In genomic region chr5:74703741-74704459, GRCm38 (mm10) we compare ENCODE assay signal across 8 mouse cellular contexts. TPM values are rescaled to one million over a fixed set of nuclear protein-coding genes. Genes with fewer than 3 reads are reported as not detected.
DNase-seq lines count a peak whose midpoint lies in the region; ATAC-seq and TF ChIP-seq lines count a peak whose summit lies in the region.

No protein-coding gene starts in this region.

- no peaks in the 10 kb centered on the region for H3K9me3 ChIP-seq in heart, postnatal 0 days (replicated peaks; ENCODE audit: control insufficient read depth, low read length)

- H3K27me3 ChIP-seq in heart, postnatal 0 days (ENCODE audit: control insufficient read depth, insufficient read depth, low read length): no peaks in the 10 kb centered on the region; the same call in 1 of the 2 replicates

- no peaks in the 10 kb centered on the region for H3K36me3 ChIP-seq in heart, postnatal 0 days (replicated peaks; ENCODE audit: control insufficient read depth, insufficient read depth, low read length)

- peak overlapping the region; percentile 97 for H3K27ac ChIP-seq in brown adipose tissue, adult 24 weeks (replicated peaks; ENCODE audit: low read depth, low read length)
- H3K27ac ChIP-seq in heart, postnatal 0 days (ENCODE audit: low read depth): peak overlapping the region; percentile 56

- no peak for TF ChIP-seq EP300 in heart, postnatal 0 days (IDR thresholded peaks at IDR 0.05; ENCODE audit: low read depth)

- peak; percentile 7 for DNase-seq in lung, postnatal 36 days
- no peak for DNase-seq in lung, postnatal 10 days
- peak; percentile 49 for DNase-seq in heart, postnatal 0 days (ENCODE audit: low spot score)
- peak; percentile 14 to 41 for DNase-seq in kidney, postnatal 25 days
- peak; percentile 9 to 25 for DNase-seq in natural killer cell, adult 2 months (ENCODE audit: low spot score in 2 of 2)
- no peak for DNase-seq in left cerebral cortex, postnatal 10 days (ENCODE audit: extremely low spot score in 1 of 2, low spot score in 2 of 2)
- no peak for DNase-seq in layer of hippocampus, adult 8-10 months (ENCODE audit: low spot score in 2 of 2)

- WGBS in heart, postnatal 0 days: 10% methylated on average over 17 of the region's 17 CpGs

- ATAC-seq in heart, postnatal 0 days (ENCODE audit: insufficient read depth, low read depth): peak; percentile 84

- 0 out of 2 replicates have a peak overlapping the region, but pooled peaks have one; percentile 21 for H3K9ac ChIP-seq in heart, postnatal 0 days (replicated peaks; ENCODE audit: low read depth, low read length)

- peaks cover 2% of the 10 kb centered on the region; the same call in 1 of the 2 replicates for H3K4me1 ChIP-seq in brown adipose tissue, adult 24 weeks (ENCODE audit: control insufficient read depth, insufficient read depth, insufficient read length, low read length)
- H3K4me1 ChIP-seq in heart, postnatal 0 days (ENCODE audit: control insufficient read depth, insufficient read depth): no peaks in the 10 kb centered on the region; the same call in none of the 2 replicates

- H3K4me2 ChIP-seq in heart, postnatal 0 days (ENCODE audit: low read depth, low read length): peak overlapping the region; percentile 56

- H3K4me3 ChIP-seq in brown adipose tissue, adult 24 weeks (ENCODE audit: insufficient read depth, low read depth, low read length): peak overlapping the region; percentile 28
- peak overlapping the region; percentile 37 for H3K4me3 ChIP-seq in heart, postnatal 0 days (ENCODE audit: low read depth, low read length)

- no peak for TF ChIP-seq CTCF in heart, postnatal 0 days (IDR thresholded peaks at IDR 0.05; ENCODE audit: low read depth)

- intact Hi-C loops in left cerebral cortex, postnatal 10 days (cut with DNase I): no loop called here

RNA-seq across cellular contexts. Expression of gene Lnx1, which starts 1.2 kb away (rescaled TPM):
- polyA plus RNA-seq in brown adipose tissue, adult 24 weeks (2012; ENCODE audit: insufficient read depth, insufficient read length, missing spikeins): 1.7 and 3.1 TPM in 2 replicates
- total RNA-seq in heart, postnatal 0 days (2014; rRNA removed; ENCODE audit: low replicate concordance): 1.9 and 3.5 TPM in 2 replicates
- polyA plus RNA-seq in heart, postnatal 0 days (2015; fragmentation: Nextera tagmentation; extraction: Ambion mirVana): 1.3 and 2.2 TPM in 2 replicates
- 10 to 100 TPM; 30.6 to 32.6 TPM for total RNA-seq in left cerebral cortex, postnatal 10 days (2021)
- total RNA-seq in layer of hippocampus, adult 8-10 months (2022): 10 to 100 TPM; 13.7 to 15.6 (median 14.6) TPM

Comparison
In these comparisons a context has a peak if more than half of its experiments do, and no peak if none do; other contexts are left out.
1. DNase-seq: peak in lung, postnatal 36 days (single experiment), heart, postnatal 0 days (single experiment), kidney, postnatal 25 days (2 of 2) and natural killer cell, adult 2 months (2 of 2); none in lung, postnatal 10 days (single experiment), left cerebral cortex, postnatal 10 days (0 of 2) and layer of hippocampus, adult 8-10 months (0 of 2).